Mouse (Mus musculus): ENCODE results near the gene Defb20.
"Not testable (repeated sequence)": the region's sequence is repeated elsewhere in the genome, so short reads cannot be mapped to it uniquely, and the experiment has no call there.

Defb20 gene

DNA sequence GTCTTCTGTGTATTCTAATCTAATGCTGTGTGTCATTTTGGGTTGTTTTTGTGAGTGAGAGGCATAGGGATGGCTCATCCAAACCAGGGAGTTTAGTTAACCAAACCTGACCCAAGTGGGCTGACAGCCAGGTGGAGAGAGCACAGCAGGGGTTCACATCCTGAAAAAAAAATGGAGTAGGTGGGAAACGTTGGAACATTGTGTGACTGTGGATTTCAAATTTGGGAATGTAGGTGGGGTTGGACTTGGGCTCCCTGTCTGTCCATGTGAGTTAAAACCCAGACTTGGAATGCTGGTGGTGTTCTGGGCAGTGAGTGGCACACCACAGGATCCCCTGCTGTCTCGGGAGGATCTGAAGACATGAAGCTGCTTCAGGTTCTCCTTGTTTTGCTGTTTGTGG is at the start of gene Defb20:
TSS of gene Defb20 (plus strand) at position 301 of the 400 bp plus-strand sequence.
- in situ Hi-C loops (cut with MboI; ENCODE audit: low sequenced_read_pairs) = no loop called here

DNA sequence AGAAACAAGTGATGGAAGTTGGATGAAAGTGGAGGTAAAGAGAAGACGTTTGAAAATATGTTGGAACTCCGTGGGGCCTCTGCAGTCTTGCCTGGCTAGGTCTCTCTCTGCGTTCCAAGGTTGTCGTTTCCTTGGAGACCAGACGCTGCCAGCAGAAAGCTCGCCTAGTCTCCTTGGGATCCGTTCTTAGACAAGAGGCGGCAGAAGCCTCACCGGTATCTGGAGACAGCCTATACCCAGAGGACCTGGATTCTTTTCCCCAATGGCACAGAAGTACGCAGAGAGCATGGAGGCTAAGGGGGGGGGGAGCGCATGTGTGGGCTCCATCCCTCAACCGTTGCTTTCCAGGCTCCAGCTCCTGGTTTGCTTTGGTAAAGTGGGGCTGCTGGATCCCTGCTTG is 49.4 kb upstream of the Defb20 start:
- in situ Hi-C loops (cut with MboI; ENCODE audit: low sequenced_read_pairs) = no loop called here

DNA sequence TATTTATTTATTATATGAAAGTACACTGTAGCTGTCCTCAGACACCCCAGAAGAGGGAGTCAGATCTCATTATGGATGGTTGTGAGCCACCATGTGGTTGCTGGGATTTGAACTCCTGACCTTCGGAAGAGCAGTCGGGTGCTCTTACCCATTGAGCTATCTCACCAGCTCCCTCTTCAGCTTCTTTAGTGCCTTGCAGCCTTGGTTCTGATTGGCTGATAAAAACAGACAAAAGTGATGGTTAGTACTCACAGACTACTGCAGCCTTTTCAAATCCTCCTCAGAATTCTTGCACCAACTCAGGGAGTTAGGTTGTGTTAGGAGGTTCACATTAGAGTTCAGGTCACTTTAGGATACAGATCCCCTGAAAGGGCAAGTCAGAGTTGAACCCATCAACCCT is 48.4 kb upstream of the Defb20 start:
- in situ Hi-C loops (cut with MboI; ENCODE audit: low sequenced_read_pairs) = not testable (repeated sequence)

DNA sequence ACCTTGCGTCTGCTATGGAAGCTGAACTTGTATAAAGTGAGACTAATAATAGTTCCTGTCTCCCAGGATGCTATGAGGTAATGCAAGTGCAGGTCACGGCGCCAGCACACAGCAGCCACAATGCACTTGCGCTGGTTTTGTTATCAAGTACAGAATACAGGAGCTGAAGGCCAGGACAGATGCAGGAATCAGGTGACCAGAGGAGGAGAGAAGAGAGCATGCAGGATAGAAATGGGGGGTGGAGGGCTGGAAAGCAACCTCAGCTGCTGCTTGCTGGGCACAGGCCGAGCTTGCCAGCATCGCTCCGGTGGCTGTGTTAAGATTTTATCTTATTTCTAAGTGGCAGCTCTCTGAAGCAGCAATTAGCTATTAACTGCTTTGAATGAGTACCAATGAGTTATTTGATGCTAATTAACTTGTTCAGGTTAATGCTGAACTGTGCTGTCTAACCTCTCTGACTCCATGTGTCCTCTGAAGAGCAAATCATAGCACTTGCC is 40.4 kb upstream of the Defb20 start:
- in situ Hi-C loops (cut with MboI; ENCODE audit: low sequenced_read_pairs) = no loop called here

DNA sequence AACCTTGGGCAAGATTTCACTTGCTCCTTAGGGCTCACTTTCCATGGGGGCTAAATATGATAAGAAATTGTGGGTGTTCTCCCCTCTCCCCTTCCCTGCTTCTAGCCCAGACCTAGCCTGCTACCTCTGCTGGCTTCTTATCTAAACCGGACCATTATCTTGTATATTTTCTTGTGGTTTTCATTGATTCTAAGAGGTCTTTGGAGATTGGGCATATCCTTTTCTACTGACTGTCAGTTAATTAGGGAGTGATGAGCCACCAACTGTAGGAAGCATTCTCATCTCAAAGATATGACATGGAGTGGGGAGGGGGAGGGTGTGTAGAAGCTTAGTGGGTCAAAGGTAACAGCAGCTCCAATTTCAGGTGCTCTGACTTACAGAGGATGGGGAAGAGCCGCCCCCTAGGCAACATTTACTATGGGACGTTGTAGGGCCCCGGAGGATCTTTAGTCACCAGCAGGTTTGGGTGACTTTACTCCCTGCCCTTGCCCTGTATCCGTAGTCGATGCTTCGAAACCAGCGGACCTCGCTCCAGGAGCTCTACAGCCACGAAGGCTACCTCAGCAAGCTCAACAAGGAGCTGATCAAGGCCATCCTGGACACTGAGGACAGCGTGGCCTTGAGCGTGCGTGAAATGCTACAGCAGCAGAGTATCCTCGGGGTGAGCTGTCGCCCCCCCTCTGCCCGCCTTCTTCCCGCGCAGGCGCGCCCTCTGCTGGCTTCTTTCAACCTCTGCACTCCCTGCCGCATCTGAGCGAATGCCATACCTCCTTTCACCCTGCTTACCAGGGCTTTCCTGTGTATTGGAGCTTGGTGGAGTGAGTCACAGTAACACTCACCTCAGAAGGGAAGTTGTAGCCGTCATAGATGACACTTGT is 39.6 kb upstream of the Defb20 start:
- in situ Hi-C loops (cut with MboI; ENCODE audit: low sequenced_read_pairs) = no loop called here

DNA sequence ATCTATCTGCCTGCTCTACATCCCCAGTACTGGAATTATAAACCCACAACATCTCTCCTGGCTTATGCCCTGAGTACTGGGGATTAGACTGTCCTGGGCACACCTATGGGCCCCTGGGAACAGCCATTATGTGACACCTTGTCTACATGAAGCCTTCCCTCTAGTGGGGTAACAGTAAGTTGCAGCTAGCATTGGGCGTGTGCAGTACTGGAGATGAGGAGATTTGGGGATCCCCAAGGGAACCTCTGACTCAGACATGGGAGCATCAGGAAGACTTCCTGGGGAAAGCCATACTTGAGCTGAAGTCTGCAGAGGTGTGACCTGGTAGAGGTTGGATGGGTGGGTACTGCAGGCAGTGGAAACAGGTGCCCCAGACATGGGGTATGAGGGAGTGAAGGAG is 37.9 kb upstream of the Defb20 start:
- in situ Hi-C loops (cut with MboI; ENCODE audit: low sequenced_read_pairs) = no loop called here

DNA sequence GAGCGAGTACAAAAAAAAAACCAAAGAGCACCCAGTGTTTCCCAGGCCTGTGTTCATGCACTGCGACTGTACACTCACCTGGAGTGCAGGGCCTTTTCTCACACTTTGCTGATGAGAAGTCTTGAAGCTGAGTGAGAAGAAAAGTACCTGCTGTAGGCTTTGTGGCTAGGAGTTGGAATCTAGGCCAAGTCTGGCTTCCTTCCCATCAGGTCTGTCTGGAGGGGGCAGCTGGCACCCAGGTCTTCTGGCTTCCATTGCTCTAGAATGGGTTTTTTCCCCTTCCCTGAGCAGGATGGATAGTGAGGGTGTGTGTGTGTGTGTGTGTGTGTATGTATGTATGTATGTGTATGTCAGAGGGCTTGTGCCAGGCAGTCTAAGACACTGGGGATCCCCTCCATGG is 37.0 kb upstream of the Defb20 start:
- in situ Hi-C loops (cut with MboI; ENCODE audit: low sequenced_read_pairs) = no loop called here

DNA sequence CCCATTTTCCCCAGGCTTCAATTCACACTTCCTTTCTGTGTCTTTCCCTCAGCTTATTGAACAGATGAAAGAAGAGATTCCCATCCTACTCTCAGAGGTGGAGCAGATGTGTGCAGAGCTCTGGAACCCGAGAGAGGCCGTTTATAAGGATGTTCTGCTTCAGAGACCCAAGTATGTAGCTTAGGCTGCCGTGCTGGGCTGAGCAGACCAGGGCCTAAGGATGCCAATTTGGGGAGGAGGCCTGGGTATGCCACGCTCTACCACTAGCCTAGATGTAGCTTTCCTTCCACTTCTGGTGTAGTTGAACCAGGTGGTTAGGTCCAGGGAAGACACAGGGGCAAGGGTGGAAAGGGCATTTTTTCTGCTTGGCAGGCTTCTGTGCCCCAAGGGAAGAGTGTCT is 34.5 kb upstream of the Defb20 start:
- in situ Hi-C loops (cut with MboI; ENCODE audit: low sequenced_read_pairs) = no loop called here

DNA sequence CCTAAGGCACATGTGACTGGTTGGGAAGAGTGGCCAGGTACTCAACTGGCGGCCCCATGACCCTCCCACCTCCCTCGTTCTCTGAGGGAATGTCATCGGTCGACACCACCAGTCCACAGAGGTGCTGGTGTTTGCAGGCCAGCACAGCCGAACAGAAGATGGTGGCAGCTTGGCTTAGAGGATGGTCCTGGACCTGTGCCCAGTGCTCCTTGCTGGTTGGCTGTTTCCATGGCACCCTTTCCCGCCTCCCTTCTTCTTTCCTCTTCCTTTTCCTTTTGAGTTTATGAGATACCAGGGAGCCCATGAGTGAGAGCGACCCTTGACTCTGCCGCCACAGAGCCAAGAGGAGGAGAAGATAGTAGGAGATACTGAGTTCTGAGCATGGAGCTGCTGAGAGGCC is 33.6 kb upstream of the Defb20 start:
- in situ Hi-C loops (cut with MboI; ENCODE audit: low sequenced_read_pairs) = no loop called here

DNA sequence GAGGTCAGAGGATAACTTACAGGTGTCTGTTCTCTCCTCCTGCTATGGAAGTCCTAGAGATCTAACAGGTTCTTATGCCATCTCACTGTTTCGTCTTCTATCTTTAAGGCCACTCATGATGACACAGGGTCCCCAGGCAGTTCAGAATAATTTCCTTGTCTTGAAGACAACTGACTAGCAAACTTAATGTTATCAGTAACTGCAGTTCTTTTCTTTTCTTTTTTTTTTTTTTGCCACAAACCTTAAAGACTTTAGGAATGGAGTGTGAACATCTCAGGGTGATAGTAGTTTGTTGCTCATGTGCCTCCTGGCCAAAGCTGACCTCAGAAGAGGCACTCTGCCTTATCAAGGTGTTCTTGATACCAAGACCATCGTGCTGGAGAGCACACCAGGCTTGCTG is 30.2 kb upstream of the Defb20 start:
- in situ Hi-C loops (cut with MboI; ENCODE audit: low sequenced_read_pairs) = no loop called here

DNA sequence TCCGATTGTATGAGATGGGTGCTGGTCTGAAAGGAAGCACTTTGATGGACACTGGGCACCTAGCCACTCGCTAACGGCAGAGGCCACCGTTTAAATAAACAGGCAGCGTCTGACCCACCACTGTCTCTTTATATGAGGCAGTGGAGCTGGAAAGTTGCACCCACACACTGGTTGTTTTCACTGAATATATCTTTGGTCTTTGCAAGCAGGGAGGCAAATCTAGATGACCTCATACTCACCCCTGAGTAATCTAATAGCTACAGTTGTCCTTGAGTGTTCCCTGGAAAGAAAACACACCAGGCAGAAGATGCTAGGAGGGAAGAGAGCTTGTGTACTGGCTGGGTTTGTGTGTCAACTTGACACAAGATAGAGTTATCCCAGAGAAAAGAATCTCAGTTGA is 29.4 kb upstream of the Defb20 start:
- in situ Hi-C loops (cut with MboI; ENCODE audit: low sequenced_read_pairs) = no loop called here

DNA sequence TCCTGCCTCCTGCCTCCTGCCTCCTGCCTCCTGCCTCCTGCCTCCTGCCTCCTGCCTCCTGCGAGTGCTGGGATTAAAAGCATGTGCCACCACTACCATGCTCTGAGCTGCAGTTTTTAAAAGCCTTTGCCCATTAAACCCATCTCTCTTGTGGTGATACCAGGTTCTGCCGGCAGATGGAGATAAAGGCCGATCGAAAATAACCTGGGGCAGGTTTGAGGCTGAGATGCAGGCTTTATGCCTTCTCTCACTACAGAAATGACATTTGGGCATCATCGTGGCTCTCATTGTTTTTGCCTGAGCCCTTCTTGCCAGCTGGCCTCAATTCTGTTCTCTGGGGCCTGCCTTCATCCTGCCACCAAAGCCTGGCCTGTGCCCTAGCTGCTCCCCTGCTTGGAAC is 26.6 kb upstream of the Defb20 start:
- in situ Hi-C loops (cut with MboI; ENCODE audit: low sequenced_read_pairs) = no loop called here

DNA sequence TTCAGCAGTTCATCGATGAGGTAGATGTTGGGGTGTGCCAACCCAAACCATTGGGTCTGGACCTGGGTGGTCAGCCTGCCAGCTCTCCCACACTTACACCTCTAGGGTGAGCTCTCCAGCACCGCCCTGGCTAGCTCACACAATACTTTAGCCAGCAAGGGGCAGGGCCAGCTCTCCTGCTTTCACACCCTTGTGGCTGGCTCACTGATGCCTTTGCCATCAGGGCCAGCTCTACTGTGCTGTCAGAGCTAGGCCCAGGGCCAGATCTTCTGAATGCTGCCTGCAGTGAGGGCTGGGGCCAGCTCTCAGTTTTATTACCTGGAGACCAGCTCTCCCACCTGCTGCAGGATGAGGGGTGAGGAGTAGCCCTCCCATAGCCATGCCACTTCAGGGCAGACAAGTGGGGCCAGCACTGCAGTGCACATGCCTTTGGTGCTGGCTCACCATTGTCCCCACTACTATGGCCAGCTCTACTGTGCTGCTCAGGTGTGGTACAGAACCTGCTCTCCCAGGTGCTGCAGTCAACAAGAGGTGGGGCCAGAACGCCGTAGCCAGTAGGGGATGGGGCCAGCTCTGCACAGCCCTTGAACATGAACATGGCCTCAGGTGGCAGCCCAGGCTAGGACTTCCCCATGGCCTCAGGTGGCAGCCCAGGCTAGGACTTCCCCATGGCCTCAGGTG is 24.6 kb upstream of the Defb20 start:
- in situ Hi-C loops (cut with MboI; ENCODE audit: low sequenced_read_pairs) = no loop called here

DNA sequence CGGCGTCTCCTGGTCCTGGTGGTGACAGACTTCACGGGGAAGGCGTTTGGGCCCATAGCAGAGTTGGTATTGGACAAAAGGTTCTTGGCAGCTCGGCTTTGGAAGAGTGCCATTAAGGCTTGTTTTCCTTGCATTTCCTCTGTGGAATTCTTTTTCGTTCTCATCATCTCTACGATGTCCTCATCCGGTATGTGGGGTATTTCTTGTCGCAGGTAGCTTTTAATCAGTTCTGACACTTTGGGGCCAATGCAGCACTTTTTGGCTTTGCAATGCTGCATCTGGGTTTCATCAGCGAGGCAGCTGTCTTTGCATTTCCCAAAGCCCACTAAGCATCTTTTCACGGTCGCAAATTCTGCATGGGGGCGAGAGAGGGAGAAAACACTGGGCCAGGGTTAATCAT is 17.6 kb upstream of the Defb20 start:
- in situ Hi-C loops (cut with MboI; ENCODE audit: low sequenced_read_pairs) = no loop called here

DNA sequence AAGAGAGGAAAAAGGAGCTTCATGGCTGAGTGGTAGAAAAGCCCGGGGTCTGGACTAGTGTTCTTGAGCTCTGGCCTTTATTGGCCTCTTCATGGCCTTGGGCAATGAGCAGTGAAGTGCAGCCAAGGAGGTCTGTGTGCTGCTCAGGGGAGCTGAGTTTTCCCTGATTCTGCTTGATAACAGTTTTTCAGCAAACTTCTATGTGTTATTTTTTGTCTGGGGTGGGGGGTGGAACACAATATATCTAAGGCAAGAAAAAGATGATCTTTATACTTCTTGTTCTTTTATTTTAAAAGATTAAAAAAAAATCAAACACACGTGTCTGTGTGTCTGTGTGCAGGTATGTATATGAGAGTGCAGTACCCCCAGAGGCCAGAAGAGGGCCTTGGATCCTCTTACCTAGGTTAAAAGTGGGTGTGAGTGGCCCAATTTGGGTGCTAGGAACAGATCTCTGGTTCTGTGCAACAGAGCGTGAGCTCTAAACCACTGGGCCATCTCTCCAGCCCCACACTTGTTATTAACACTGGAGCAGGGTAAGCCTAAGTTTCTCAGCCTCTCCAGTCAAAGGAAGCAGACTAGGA is 12.2 kb upstream of the Defb20 start, which contains the start of gene Defb23:
TSS of gene Defb23 (minus strand) at position 51 of the 581 bp plus-strand sequence.
- in situ Hi-C loops (cut with MboI; ENCODE audit: low sequenced_read_pairs) = no loop called here

DNA sequence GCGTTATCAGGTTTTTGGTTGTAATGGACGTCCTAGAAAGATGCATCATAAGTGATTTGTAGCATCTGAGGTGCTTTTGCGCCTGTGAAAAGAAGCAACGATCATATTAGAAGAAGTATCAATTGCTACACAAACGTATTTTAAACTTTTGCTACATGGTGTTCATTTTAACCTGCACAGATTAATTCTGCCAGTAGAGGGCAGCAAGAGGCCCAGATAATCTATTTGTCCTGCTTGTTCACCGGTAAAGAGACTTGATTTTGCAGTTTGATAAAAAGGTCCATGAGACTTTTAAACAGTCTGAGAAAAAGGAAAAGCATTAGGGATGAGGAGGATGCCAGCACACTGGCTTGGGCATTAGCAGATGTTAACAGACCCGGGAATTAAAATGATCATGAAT is 5.9 kb upstream of the Defb20 start:
- in situ Hi-C loops (cut with MboI; ENCODE audit: low sequenced_read_pairs) = no loop called here

DNA sequence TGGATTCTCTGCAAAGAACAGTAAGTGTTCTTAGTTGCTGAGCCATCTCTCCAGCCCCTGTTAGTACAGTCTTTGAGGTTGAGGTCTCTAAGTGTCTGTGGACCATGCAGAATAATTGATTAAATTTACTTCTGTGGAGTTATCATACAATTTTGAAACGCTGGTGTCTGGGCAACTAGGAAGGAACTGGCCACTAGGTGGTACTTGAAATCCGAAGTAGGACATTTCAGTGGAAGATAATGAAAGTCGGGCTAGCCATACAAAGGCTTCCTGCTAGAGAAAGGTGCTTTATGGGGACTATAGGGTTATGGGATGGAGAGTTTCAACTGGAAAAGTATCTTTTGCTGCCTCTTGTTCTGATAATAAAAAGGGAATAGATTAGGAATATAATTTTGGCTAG is 4.4 kb upstream of the Defb20 start:
- in situ Hi-C loops (cut with MboI; ENCODE audit: low sequenced_read_pairs) = no loop called here

DNA sequence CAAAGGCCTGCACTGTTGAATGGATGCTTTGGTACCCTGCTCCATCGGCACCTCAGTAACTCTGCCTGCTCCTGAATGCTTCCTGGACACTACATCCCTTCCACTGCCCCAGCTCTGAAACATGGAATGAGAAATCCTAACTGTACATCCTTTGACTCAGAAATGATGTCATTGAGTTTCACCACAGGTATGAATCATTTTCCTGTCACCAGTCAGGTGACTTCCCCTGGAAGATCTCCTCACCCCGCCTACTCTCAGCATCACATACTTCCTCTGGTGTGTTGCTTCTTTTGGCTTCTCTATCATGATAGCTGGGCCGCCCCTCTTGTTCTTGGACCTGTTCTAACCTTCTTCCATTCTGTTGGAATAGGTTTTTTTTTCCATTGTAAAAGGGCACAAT is 4.0 kb downstream of the Defb20 start:
- in situ Hi-C loops (cut with MboI; ENCODE audit: low sequenced_read_pairs) = no loop called here

DNA sequence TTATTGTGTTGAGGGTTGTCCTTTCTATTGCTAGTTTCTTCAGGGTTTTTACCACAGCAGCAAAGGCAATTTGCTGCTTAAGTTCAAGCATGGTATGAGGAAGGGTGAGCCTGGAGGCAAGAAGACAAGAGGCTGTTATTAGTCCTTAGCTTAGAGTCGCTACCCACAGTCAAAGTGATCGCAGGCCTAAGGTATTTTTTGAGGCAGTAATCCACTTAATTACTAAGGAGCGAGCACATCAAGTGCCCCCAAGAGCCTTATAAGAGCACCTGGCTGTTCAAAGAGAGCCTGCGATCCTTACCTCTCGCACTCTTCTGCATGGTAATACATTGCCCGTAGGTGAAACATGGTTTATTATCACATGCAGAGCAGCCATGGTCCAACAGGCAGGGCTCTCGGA is 4.9 kb downstream of the Defb20 start:
- in situ Hi-C loops (cut with MboI; ENCODE audit: low sequenced_read_pairs) = no loop called here

DNA sequence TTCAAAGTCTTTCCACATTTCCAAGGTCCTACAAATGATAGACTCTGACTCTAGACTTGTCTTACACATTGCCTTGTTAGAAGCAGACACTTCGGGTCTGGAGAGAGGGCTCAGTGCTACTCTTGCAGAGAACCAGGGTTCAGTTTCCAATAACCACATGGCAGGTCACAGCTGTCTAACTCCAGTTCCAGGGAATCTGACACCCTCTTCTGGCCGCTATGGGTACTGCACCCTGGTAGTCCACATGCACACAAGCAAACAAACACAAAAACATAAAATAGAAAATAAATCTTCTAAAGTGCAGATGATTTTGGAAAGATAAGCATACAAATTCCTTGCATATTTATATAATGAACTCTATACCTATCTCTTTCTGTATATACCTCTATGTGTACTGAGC is 10.2 kb downstream of the Defb20 start:
- in situ Hi-C loops (cut with MboI; ENCODE audit: low sequenced_read_pairs) = no loop called here

DNA sequence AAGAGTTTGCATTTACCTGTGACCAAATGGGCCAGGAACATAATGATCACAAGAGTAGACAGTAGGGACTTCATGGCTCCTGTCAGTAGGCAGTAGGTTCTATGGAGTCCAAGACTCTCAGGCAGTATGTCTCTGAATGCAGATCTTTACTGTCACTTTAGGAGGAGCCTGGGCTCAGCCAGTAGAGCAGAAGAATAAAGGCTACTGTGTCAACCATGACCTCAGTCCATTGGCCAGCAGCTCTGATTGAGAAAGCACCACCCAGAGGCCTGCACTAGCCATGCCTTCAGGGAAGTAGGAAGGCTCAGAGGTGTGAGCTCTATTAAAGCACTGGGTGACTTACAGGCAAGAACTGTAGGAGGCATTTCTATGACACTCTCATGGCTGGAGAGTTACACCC is 13.2 kb downstream of the Defb20 start, which contains the start of gene Defb22:
TSS of gene Defb22 (minus strand) at position 101 of the 400 bp plus-strand sequence.
- in situ Hi-C loops (cut with MboI; ENCODE audit: low sequenced_read_pairs) = no loop called here

DNA sequence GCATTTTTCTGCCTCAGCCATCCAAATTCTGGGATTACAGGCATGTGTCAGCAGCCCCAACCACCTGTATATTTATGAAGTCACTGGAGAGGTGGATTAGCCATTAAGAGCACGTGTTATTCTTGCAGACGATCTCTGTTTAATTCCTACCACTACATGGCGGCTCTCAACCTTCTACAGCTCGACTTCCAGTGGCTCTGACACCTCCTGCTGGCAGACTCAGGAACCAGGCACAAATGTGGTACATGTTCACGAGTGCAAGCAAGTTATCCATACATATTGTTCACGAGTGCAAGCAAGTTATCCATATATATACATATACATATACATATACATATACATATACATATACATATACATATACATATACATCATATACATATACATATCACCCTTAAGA is 16.3 kb downstream of the Defb20 start:
- in situ Hi-C loops (cut with MboI; ENCODE audit: low sequenced_read_pairs) = no loop called here
